Mouse (Mus musculus): ENCODE measurements around the gene Fam20a. TPM values are rescaled to one million over a fixed set of nuclear protein-coding genes. Genes with fewer than 3 reads are reported as not detected.

Gene Fam20a
- total and polyA plus RNA-seq, 2 experiments, result 6.9 to 30.6 TPM

- Histone ChIP-seq H3K9ac (ENCODE audit: low read depth, low read length) (no peak overlapping the region), H3K4me1 (ENCODE audit: control insufficient read depth, insufficient read depth, low read length) (no peaks in the 10 kb centered on the region), H3K36me3 (ENCODE audit: control insufficient read depth, insufficient read depth, low read length) (peaks cover 16% of the 10 kb centered on the region; the same call in 1 of the 2 replicates), H3K27me3 (ENCODE audit: control insufficient read depth, insufficient read depth, low read length) (no peaks in the 10 kb centered on the region), H3K79me2 (ENCODE audit: control insufficient read depth, insufficient read depth, low read length) (no peaks in the 10 kb centered on the region), H3K4me3 (ENCODE audit: insufficient read depth, low read depth, low read length) (no peak overlapping the region), H3K27ac (replicated peaks; ENCODE audit: insufficient read depth, low read depth, low read length) (no peak overlapping the region)
- whole genome bisulfite sequencing, result 94% methylated on average over 9 of the region's 9 CpGs
- DNase-seq (ENCODE audit: extremely low read depth, low read depth, low spot score), result no peak
- TF ChIP-seq CTCF (IDR thresholded peaks at IDR 0.05; ENCODE audit: low read depth, low read length) (no peak), POLR2A (IDR thresholded peaks at IDR 0.05; ENCODE audit: extremely low read depth, insufficient read depth, low read length) (no peak)
Observed at GRCm38 (mm10) chr11:109675771-109676170, 46.3 kb downstream of the Fam20a start.

- no peak for TF ChIP-seq CTCF (IDR thresholded peaks at IDR 0.05; ENCODE audit: low read depth, low read length)
- no peak for TF ChIP-seq POLR2A (IDR thresholded peaks at IDR 0.05; ENCODE audit: extremely low read depth, insufficient read depth, low read length)
- no peaks in the 10 kb centered on the region for H3K27me3 ChIP-seq (ENCODE audit: control insufficient read depth, insufficient read depth, low read length)
- no peaks in the 10 kb centered on the region for H3K4me1 ChIP-seq (ENCODE audit: control insufficient read depth, insufficient read depth, low read length)
- WGBS, result 96% methylated on average over 3 of the region's 3 CpGs
- H3K4me3 ChIP-seq (ENCODE audit: insufficient read depth, low read depth, low read length), result no peak overlapping the region
- H3K9ac ChIP-seq (ENCODE audit: low read depth, low read length), result no peak overlapping the region
- H3K36me3 ChIP-seq (ENCODE audit: control insufficient read depth, insufficient read depth, low read length), result peaks cover 16% of the 10 kb centered on the region; the same call in 1 of the 2 replicates
- DNase-seq (ENCODE audit: extremely low read depth, low read depth, low spot score), result no peak
- H3K27ac ChIP-seq (replicated peaks; ENCODE audit: insufficient read depth, low read depth, low read length), result no peak overlapping the region
- no peaks in the 10 kb centered on the region for H3K79me2 ChIP-seq (ENCODE audit: control insufficient read depth, insufficient read depth, low read length)
Observed at GRCm38 (mm10) chr11:109675208-109675607, 46.9 kb downstream of the Fam20a start.

DNA sequence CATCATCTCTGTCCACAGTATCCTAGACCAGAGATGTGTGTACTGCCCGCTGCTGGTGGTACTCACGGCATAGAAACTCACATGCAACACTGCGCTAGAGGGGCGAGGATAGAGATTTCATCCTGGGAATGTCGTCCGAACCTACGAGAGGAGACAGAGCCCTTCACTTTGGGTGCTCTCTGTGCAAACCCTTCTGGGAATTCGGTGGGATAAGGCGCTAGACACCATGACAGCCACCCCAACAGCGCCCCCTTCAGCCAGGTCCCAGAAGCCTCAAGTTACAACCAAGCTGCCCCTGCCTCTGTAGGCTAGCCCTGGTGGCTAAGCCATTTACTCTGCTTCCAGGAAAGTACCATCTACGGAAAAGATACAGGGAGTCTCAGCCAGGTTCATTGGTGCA lies 47.5 kb downstream of the Fam20a start:
- Histone ChIP-seq H3K9ac (ENCODE audit: low read depth, low read length) (no peak overlapping the region), H3K4me1 (ENCODE audit: control insufficient read depth, insufficient read depth, low read length) (no peaks in the 10 kb centered on the region), H3K27me3 (ENCODE audit: control insufficient read depth, insufficient read depth, low read length) (no peaks in the 10 kb centered on the region), H3K4me3 (ENCODE audit: insufficient read depth, low read depth, low read length) (no peak overlapping the region), H3K79me2 (ENCODE audit: control insufficient read depth, insufficient read depth, low read length) (no peaks in the 10 kb centered on the region), H3K36me3 (ENCODE audit: control insufficient read depth, insufficient read depth, low read length) (peaks cover 16% of the 10 kb centered on the region; the same call in 1 of the 2 replicates), H3K27ac (replicated peaks; ENCODE audit: insufficient read depth, low read depth, low read length) (no peak overlapping the region)
- TF ChIP-seq POLR2A (IDR thresholded peaks at IDR 0.05; ENCODE audit: extremely low read depth, insufficient read depth, low read length), result no peak
- peak; percentile 43 for TF ChIP-seq CTCF (IDR thresholded peaks at IDR 0.05; ENCODE audit: low read depth, low read length)
- WGBS, result 89% methylated on average over 11 of the region's 11 CpGs
- no peak for DNase-seq (ENCODE audit: extremely low read depth, low read depth, low spot score)

- H3K9ac ChIP-seq (ENCODE audit: low read depth, low read length), result no peak overlapping the region
- no peak overlapping the region for H3K4me3 ChIP-seq (ENCODE audit: insufficient read depth, low read depth, low read length)
- no peaks in the 10 kb centered on the region for H3K79me2 ChIP-seq (ENCODE audit: control insufficient read depth, insufficient read depth, low read length)
- no peak overlapping the region for H3K27ac ChIP-seq (replicated peaks; ENCODE audit: insufficient read depth, low read depth, low read length)
- H3K27me3 ChIP-seq (ENCODE audit: control insufficient read depth, insufficient read depth, low read length), result no peaks in the 10 kb centered on the region
- no peaks in the 10 kb centered on the region for H3K4me1 ChIP-seq (ENCODE audit: control insufficient read depth, insufficient read depth, low read length)
- TF ChIP-seq POLR2A (IDR thresholded peaks at IDR 0.05; ENCODE audit: extremely low read depth, insufficient read depth, low read length) (no peak), CTCF (IDR thresholded peaks at IDR 0.05; ENCODE audit: low read depth, low read length) (no peak)
- H3K36me3 ChIP-seq (ENCODE audit: control insufficient read depth, insufficient read depth, low read length), result peaks cover 16% of the 10 kb centered on the region; the same call in 1 of the 2 replicates
- WGBS, result 85% methylated on average over 7 of the region's 7 CpGs
- DNase-seq (ENCODE audit: extremely low read depth, low read depth, low spot score), result no peak
Observed at GRCm38 (mm10) chr11:109673741-109674140, 48.3 kb downstream of the Fam20a start.

DNA sequence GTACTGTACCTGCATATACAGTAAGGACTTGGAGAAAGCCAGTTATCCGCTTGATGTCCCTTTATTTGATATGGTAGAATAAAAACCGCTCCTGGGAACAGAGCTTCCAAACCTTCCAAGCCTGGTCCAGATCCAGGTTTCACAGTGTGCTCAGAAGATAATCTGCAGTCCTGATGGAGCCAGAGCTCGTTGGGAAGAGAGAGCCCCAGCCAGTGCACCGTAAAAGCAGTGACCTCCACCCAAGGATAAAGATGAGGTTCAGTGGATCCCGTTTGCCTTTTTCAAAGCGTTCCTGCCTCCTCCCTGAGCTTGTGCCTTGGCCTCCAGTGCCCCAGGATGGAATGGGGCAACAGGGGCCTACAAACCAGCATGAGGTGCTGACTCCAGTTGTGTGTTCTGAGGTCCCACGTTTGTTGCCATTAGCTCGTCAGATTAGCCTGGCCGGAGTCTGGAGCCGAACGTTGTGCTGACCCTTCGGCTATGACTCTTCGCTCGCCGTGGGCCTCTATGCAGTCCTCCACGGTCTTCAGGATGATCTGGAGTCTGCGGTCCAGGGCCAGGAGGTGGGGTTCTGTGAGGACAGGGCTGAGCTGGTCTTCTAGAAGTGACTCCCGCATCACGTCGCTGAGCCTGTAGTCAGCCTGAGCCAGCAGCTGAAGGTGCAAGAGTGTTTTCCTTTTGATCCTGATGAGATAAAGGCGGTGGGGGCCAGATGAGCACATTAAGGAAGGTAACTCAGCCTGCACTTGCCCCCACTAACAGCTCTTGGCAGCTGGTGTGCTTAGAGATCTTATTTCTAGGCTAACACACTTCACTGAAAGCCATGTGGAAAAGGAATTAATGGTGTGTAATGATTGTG lies 49.0 kb downstream of the Fam20a start:
- no peak overlapping the region for H3K4me3 ChIP-seq (ENCODE audit: insufficient read depth, low read depth, low read length)
- no peak overlapping the region for H3K27ac ChIP-seq (replicated peaks; ENCODE audit: insufficient read depth, low read depth, low read length)
- 79% methylated on average over 21 of the region's 21 CpGs for WGBS
- DNase-seq (ENCODE audit: extremely low read depth, low read depth, low spot score), result no peak
- H3K36me3 ChIP-seq (ENCODE audit: control insufficient read depth, insufficient read depth, low read length), result peaks cover 19% of the 10 kb centered on the region
- no peaks in the 10 kb centered on the region for H3K4me1 ChIP-seq (ENCODE audit: control insufficient read depth, insufficient read depth, low read length)
- no peaks in the 10 kb centered on the region for H3K79me2 ChIP-seq (ENCODE audit: control insufficient read depth, insufficient read depth, low read length)
- H3K27me3 ChIP-seq (ENCODE audit: control insufficient read depth, insufficient read depth, low read length), result no peaks in the 10 kb centered on the region
- no peak overlapping the region for H3K9ac ChIP-seq (ENCODE audit: low read depth, low read length)
- TF ChIP-seq CTCF (IDR thresholded peaks at IDR 0.05; ENCODE audit: low read depth, low read length) (no peak), POLR2A (IDR thresholded peaks at IDR 0.05; ENCODE audit: extremely low read depth, insufficient read depth, low read length) (no peak)

- TF ChIP-seq CTCF (IDR thresholded peaks at IDR 0.05; ENCODE audit: low read depth, low read length) (no peak), POLR2A (IDR thresholded peaks at IDR 0.05; ENCODE audit: extremely low read depth, insufficient read depth, low read length) (no peak)
- Histone ChIP-seq H3K79me2 (ENCODE audit: control insufficient read depth, insufficient read depth, low read length) (no peaks in the 10 kb centered on the region), H3K9ac (ENCODE audit: low read depth, low read length) (no peak overlapping the region), H3K27ac (replicated peaks; ENCODE audit: insufficient read depth, low read depth, low read length) (no peak overlapping the region), H3K36me3 (ENCODE audit: control insufficient read depth, insufficient read depth, low read length) (peaks cover 24% of the 10 kb centered on the region), H3K4me3 (ENCODE audit: insufficient read depth, low read depth, low read length) (no peak overlapping the region), H3K4me1 (ENCODE audit: control insufficient read depth, insufficient read depth, low read length) (no peaks in the 10 kb centered on the region), H3K27me3 (ENCODE audit: control insufficient read depth, insufficient read depth, low read length) (no peaks in the 10 kb centered on the region)
- 87% methylated on average over 8 of the region's 8 CpGs for WGBS
- no peak for DNase-seq (ENCODE audit: extremely low read depth, low read depth, low spot score)
Observed at GRCm38 (mm10) chr11:109672396-109672795, 49.7 kb downstream of the Fam20a start.

Measured in liver, adult 2 months (tissue).